Mouse (Mus musculus) retina, adult 2 months (tissue): ENCODE measurements around the gene Il20.

Experiments
- DNase-seq: peaks from one replicate; pipeline ENCODE4 v3.0.0-alpha.2; 2012; ENCODE audit warnings: low read depth, low spot score

Gene Il20

DNA sequence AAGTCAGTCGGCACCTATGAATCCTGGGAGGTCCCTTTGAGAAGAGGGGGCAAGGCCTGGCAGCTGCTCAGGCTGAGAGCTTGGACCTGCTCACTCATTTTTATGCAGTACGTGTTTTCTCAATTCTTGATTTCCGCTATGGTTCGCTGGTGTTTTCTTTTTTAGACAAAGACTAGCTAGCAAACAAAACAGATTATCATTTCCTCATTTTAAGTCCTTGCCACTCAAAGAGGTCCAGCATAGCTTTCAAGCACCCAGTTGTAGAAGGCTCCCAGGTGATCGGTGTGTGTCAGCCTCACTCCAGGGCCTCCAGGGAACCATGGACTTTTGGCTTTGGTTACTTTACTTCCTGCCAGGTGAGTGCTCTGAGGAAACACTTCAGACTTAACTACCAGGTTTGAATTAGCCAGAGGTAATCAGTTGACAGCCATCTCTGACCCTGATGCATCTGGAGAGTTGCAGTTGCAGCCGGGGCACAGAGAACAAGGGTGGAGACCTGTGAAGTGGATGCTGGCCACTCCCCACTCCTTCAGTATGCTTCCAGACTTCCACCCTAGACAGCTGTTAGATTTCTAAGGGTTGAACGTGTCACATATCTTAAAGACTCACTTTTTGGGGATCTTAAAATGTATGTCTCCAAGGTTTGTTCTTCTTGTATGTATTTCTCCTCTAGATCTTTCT is 45.6 kb downstream of the Il20 start, which contains the start of gene Fcmr:
Gene Fcmr, plus strand, starts transcription at position 129 of the 681 bp plus-strand sequence.
- no peak for DNase-seq

DNA sequence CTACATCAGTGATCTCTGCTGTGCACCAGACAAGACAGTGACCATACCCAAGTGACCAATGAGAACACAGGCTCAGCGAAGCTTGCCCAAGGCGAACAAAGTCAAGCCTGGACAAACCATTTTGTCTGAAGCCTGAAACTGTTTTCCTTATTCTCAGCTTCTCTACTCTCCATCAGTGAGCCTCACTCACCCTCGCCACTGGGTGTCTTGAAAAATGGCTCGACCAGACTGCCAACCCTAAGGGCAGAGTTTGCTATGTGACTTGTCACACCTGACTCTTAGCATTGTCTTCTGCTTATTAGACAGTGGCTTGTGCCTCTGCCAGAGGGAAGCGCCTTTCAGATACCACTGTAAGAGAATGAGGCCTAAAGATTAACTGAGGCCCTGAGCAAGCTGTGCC is 46.5 kb downstream of the Il20 start:
- DNase-seq = no peak

DNA sequence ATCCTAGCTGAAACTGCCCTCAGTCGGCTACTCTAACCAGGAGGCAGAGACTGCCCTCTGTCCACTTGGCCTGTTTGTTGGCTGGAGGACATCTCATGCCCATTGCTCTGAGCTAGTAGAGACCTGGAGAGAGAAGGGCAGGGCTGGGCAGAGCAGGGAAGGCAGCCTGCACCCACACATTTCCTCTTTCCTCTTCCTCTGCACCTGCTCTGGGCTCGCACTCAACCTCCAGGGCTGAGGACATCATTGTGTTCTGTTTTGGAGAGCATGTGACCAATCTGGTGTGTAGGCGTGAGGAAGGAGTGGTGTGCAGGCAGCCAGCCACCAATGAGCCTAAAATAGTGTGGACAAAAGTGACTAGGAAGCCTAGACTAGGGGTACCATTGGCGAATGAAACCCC is 47.0 kb downstream of the Il20 start:
- no peak for DNase-seq

DNA sequence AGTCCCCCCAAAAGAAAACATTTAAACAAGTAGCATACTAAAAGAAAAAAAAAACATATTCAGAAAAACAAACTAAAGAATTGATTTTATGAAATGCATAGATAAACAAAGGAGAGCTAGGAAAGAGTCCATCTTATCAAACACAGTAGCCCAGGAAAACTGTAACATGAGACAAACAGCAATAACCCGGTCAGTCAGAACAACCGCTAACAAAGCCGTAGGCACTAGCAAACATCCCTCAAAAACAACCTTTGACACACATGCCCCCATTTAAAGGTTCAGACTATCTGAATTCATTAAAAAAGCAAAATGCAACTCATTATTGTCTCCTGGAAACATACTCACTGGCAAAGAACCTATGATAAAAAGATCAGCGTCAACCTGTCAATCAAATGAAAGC is 53.8 kb downstream of the Il20 start:
- no peak for DNase-seq
